Mouse (Mus musculus) heart, embryonic 15.5 days (tissue): ENCODE measurements around the gene Tead4. TPM values are rescaled to one million over a fixed set of nuclear protein-coding genes. Genes with fewer than 3 reads are reported as not detected.

Source experiments
- ATAC-seq: fragments of 200-750 bp; cut with Nextera tagmentation; replicated peaks from 2 replicates; pipeline ENCODE4 v1.8.0; 2017; ENCODE audit warnings: low read depth, moderate TSS enrichment; ENCODE audit not compliant: insufficient number of reproducible peaks, insufficient read depth, low FRiP score
- H3K27ac ChIP-seq: fragments of 300-500 bp; sonication (generic); 2 replicates; pipeline ENCODE4 v1.5.1; 2015; ENCODE audit warnings: mild to moderate bottlenecking, inconsistent platforms
- H3K27me3 ChIP-seq: fragments of 300-500 bp; sonication (generic); 2 replicates; pipeline ENCODE4 v1.6.1; 2015; ENCODE audit warnings: inconsistent platforms
- H3K36me3 ChIP-seq: fragments of 300-500 bp; sonication (generic); 2 replicates; pipeline ENCODE4 v1.6.1; 2015; ENCODE audit warnings: mild to moderate bottlenecking, inconsistent platforms
- H3K4me1 ChIP-seq: fragments of 300-500 bp; sonication (generic); replicated peaks from 2 replicates; pipeline ENCODE4 v1.6.1; 2015; ENCODE audit warnings: inconsistent platforms
- H3K4me2 ChIP-seq: fragments of 300-500 bp; sonication (generic); 2 replicates; pipeline ENCODE4 v1.6.1; 2015; ENCODE audit warnings: inconsistent platforms, mild to moderate bottlenecking, moderate library complexity
- H3K4me3 ChIP-seq: fragments of 300-500 bp; sonication (generic); 2 replicates; pipeline ENCODE4 v1.5.1; 2015; ENCODE audit warnings: mild to moderate bottlenecking, inconsistent platforms
- H3K9ac ChIP-seq: fragments of 300-500 bp; sonication (generic); 2 replicates; pipeline ENCODE4 v1.6.1; 2015; ENCODE audit warnings: mild to moderate bottlenecking, inconsistent platforms
- H3K9me3 ChIP-seq: fragments of 300-500 bp; sonication (generic); replicated peaks from 2 replicates; pipeline ENCODE4 v1.6.1; 2016; ENCODE audit warnings: inconsistent platforms
- WGBS: fragments of 180-500 bp; shearing (Covaris S2); methylation state at CpG from one replicate; pipeline ENCODE4 v1.1.7; 2015; ENCODE audit warnings: mixed read lengths; 5-methylcytosine and 5-hydroxymethylcytosine counted together
- polyA plus RNA-seq: library from polyadenylated mRNA; unstranded; fragments of >200 nt; fragmentation: Nextera tagmentation; extraction: Ambion mirVana; gene quantifications from 2 replicates; pipeline ENCODE4 v1.2.1, GENCODE M21; 2015

Gene Tead4
- polyA plus RNA-seq, 1 experiment from 2014 or later: 2.3 TPM

GRCm38 (mm10) chr6:128200847-128201640 lies 99.6 kb downstream of the Tead4 start:
- Histone ChIP-seq H3K27ac (peak overlapping the region; percentile 66), H3K4me3 (peak overlapping the region; percentile 73), H3K9ac (peak overlapping the region; percentile 46), H3K27me3 (no peaks in the 10 kb centered on the region), H3K4me1 (peaks cover 8% of the 10 kb centered on the region), H3K36me3 (no peaks in the 10 kb centered on the region), H3K4me2 (peak overlapping the region; percentile 98), H3K9me3 (no peaks in the 10 kb centered on the region)
- no peak for ATAC-seq
- 1% methylated on average over 20 of the region's 20 CpGs for WGBS

- WGBS: under 1% methylated on average over 54 of the region's 54 CpGs
- Histone ChIP-seq H3K27ac (peak overlapping the region; percentile 70), H3K9me3 (no peaks in the 10 kb centered on the region), H3K36me3 (no peaks in the 10 kb centered on the region), H3K4me1 (peaks cover 8% of the 10 kb centered on the region), H3K9ac (peak overlapping the region; percentile 73), H3K4me2 (peak overlapping the region; percentile 98), H3K4me3 (peak overlapping the region; percentile 73), H3K27me3 (no peaks in the 10 kb centered on the region)
- ATAC-seq: peak; percentile 100
Measured at GRCm38 (mm10) chr6:128200116-128200846, 100.3 kb downstream of the Tead4 start.

- Histone ChIP-seq H3K27me3 (no peaks in the 10 kb centered on the region), H3K36me3 (no peaks in the 10 kb centered on the region), H3K4me2 (no peak overlapping the region), H3K9ac (no peak overlapping the region), H3K27ac (no peak overlapping the region), H3K9me3 (no peaks in the 10 kb centered on the region), H3K4me3 (no peak overlapping the region), H3K4me1 (no peaks in the 10 kb centered on the region)
- no peak for ATAC-seq
- WGBS: 41% methylated on average over 2 of the region's 2 CpGs
Measured at GRCm38 (mm10) chr6:128183521-128183920, 117.1 kb downstream of the Tead4 start.

GRCm38 (mm10) chr6:128181176-128181575 lies 119.4 kb downstream of the Tead4 start:
- H3K9ac ChIP-seq: no peak overlapping the region
- H3K4me1 ChIP-seq: no peaks in the 10 kb centered on the region
- no peak overlapping the region for H3K4me2 ChIP-seq
- no peaks in the 10 kb centered on the region for H3K27me3 ChIP-seq
- H3K4me3 ChIP-seq: no peak overlapping the region
- H3K36me3 ChIP-seq: no peaks in the 10 kb centered on the region
- H3K9me3 ChIP-seq: no peaks in the 10 kb centered on the region
- WGBS: 51% methylated on average over 5 of the region's 5 CpGs
- no peak overlapping the region for H3K27ac ChIP-seq
- ATAC-seq: no peak

DNA sequence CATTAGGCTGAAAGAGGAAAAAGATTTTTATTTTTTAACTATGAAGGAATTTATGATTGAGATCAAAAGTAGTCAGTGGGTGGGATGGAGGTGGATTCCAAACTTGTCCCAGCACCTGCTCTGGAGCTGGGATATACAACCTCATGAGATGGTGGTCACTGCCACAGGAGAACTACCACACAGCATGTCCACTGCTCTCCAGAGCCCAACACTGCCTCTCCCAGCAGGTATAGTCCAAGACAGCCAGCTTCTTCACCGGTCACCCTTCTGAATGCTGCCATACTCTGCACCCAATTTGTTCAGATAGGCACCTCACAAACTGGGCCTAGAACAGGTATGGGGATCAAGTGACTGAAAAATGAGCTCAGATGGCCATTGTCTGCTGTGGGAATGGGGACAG lies 121.0 kb downstream of the Tead4 start:
- H3K4me3 ChIP-seq: no peak overlapping the region
- ATAC-seq: no peak

GRCm38 (mm10) chr6:128179247-128179646 lies 121.4 kb downstream of the Tead4 start:
- Histone ChIP-seq H3K9ac (no peak overlapping the region), H3K9me3 (no peaks in the 10 kb centered on the region), H3K27me3 (no peaks in the 10 kb centered on the region), H3K36me3 (no peaks in the 10 kb centered on the region), H3K4me2 (no peak overlapping the region), H3K4me1 (no peaks in the 10 kb centered on the region), H3K27ac (no peak overlapping the region), H3K4me3 (no peak overlapping the region)
- ATAC-seq: no peak
- 65% methylated on average over 5 of the region's 5 CpGs for WGBS

More for the DNA sequence above, 121.0 kb downstream of the Tead4 start:
- Histone ChIP-seq H3K27me3 (no peaks in the 10 kb centered on the region), H3K4me1 (no peaks in the 10 kb centered on the region), H3K4me2 (no peak overlapping the region), H3K27ac (no peak overlapping the region), H3K9me3 (no peaks in the 10 kb centered on the region), H3K36me3 (no peaks in the 10 kb centered on the region), H3K9ac (no peak overlapping the region)
- WGBS: 94% methylated on average over 1 of the region's 1 CpGs

DNA sequence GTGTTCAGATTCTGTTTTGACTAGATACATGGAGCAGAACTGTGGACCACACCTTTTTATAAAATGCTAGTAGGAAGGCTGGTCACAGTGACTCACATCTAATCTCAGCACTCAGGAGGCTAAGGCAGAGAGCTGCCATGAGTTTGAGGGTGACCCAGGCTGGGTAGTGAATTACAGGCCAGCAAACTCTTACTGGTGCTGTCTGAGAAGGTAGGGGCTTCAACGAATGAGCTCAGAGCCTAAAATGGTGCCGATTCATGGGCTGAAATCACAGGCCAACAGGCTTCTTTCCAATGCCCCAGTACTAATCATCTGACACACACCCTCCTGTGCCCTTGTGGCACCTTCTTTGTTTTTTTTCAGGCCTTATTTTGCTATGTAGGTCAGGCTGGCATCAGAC lies 121.9 kb downstream of the Tead4 start:
- Histone ChIP-seq H3K4me3 (no peak overlapping the region), H3K4me2 (no peak overlapping the region)
- ATAC-seq: no peak

More for the DNA sequence above, 121.9 kb downstream of the Tead4 start:
- Histone ChIP-seq H3K9me3 (no peaks in the 10 kb centered on the region), H3K4me1 (no peaks in the 10 kb centered on the region), H3K27me3 (no peaks in the 10 kb centered on the region), H3K9ac (no peak overlapping the region), H3K27ac (no peak overlapping the region), H3K36me3 (no peaks in the 10 kb centered on the region)
- 74% methylated on average over 2 of the region's 2 CpGs for WGBS

Other genes starting within 250 kb of the Tead4 start
- 134 and 142 TPM in 2 replicates for gene Tspan9, start 157.2 kb downstream of the Tead4 start, polyA plus RNA-seq
- gene Tulp3, start 55.0 kb upstream of the Tead4 start, polyA plus RNA-seq: 9.0 and 13.3 TPM in 2 replicates
- gene Rhno1, start 62.1 kb upstream of the Tead4 start, polyA plus RNA-seq: 69.7 and 80.4 TPM in 2 replicates
- 18.1 and 28.4 TPM in 2 replicates for gene Foxm1, start 62.1 kb upstream of the Tead4 start, polyA plus RNA-seq
- gene Tex52, start 74.6 kb upstream of the Tead4 start, polyA plus RNA-seq: 0.18 and 0.39 TPM in 2 replicates
- not detected in 2 replicates for gene Gm44596, start 74.7 kb upstream of the Tead4 start, polyA plus RNA-seq
- gene Nrip2, start 98.5 kb upstream of the Tead4 start, polyA plus RNA-seq: 2.3 and 4.0 TPM in 2 replicates
- 21.8 and 33.7 TPM in 2 replicates for gene Itfg2, start 124.1 kb upstream of the Tead4 start, polyA plus RNA-seq
- 245 and 276 TPM in 2 replicates for gene Fkbp4, start 137.9 kb upstream of the Tead4 start, polyA plus RNA-seq
- gene Pzp, start 225.9 kb upstream of the Tead4 start, polyA plus RNA-seq: 0.28 and 2.3 TPM in 2 replicates